Mouse (Mus musculus): ENCODE data around the gene Rims1.

The Rims1 gene

GRCm38 (mm10) chr1:22261702-22262101 is 544.1 kb downstream of the Rims1 start:
- intact Hi-C loops (cut with DNase I): no loop called here

GRCm38 (mm10) chr1:22260291-22260690 is 545.5 kb downstream of the Rims1 start:
- intact Hi-C loops (cut with DNase I): no loop called here

GRCm38 (mm10) chr1:22258356-22258755 is 547.4 kb downstream of the Rims1 start:
- intact Hi-C loops (cut with DNase I): no loop called here

DNA sequence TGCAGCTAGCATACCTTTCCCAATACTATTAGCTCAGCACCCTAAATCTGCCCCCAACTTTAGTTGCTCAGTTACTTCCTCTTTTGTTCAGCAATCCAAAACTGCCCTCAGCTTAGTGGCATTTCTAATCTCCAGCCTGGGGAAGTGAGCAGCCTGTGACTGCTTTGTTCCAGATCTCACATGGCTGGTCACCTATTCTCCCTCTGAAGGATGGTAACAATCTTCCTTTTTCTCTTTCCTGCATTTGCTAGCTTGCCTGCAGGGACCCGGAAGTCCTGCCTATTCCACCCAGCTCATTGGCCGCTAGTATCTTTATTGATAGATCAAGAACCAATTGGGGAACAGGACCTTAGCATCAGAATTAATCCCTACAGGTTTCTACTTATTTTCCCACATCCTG is 551.5 kb downstream of the Rims1 start:
- intact Hi-C loops (cut with DNase I): no loop called here

GRCm38 (mm10) chr1:22252873-22253272 is 552.9 kb downstream of the Rims1 start:
- intact Hi-C loops (cut with DNase I): no loop called here

DNA sequence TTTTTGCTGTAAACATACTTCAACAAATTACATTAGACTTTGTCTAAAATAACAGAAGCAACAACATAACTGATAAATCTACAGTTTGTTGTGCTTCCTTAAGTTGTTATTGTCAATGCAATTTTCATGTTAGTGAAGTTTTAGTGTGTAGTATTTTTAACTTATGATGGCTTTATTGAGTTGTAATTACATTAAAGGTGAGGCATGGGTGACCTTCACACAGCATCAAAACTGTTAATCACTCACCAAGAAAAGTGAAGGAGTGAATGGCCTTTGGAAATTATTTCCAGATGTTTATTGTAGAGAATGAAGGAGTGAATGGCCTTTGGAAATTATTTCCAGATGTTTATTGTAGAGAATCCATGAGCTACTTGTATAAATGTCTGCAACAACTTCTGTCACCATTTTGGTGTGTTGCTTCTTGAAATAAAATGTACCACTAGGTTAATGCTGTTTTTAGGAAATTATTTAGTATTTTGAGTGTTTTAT is 556.9 kb downstream of the Rims1 start:
- intact Hi-C loops (cut with DNase I): no loop called here

DNA sequence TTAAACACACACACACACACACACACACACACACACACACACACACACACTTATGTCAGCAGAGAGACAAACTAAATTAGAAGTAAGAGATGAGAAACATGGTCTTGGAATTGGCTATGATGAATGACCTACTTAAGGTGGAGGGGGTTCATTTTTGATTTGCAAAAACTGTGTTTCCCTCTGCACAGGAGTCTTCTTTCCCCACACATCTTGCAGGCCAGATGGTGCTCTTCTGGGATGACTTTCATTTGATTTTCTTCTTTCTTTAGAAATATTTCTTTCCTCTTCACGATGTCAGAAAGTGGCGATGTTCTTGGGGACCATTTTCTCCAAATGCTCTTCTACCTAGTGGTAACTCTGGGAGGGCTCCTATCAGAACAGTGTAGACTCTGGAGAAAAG is 560.0 kb downstream of the Rims1 start:
- intact Hi-C loops (cut with DNase I): no loop called here

All from adrenal gland (tissue).